Mouse (Mus musculus): Measurements from ENCODE around the gene E130308A19Rik. TPM values are rescaled to one million over a fixed set of nuclear protein-coding genes. Genes with fewer than 3 reads are reported as not detected.

The E130308A19Rik gene
- total and polyA plus RNA-seq, 3 experiments, result 2.4 to 3.4 (median 3.1) TPM

- dilution Hi-C loops (cut with MboI; ENCODE audit: extremely low pct_ligation_motif_present, extremely low pct_unique_long_range_greater_than_20kb, low sequenced_read_pairs) (no loop called here), in situ Hi-C loops (cut with MboI; ENCODE audit: low pct_ligation_motif_present, low pct_unique_long_range_greater_than_20kb, low sequenced_read_pairs) (no loop called here)
- Histone ChIP-seq H3K9me3 (replicated peaks; ENCODE audit: low read length) (no peaks in the 10 kb centered on the region), H3K27me3 (replicated peaks) (no peaks in the 10 kb centered on the region), H3K4me3 (replicated peaks in 1 of 3; ENCODE audit: low read depth in 2 of 3, low read length in 2 of 3, poor library complexity in 1 of 3) (no peak overlapping the region), H3K9ac (ENCODE audit: insufficient read depth, low read depth) (no peak overlapping the region), H3K79me2 (replicated peaks; ENCODE audit: control insufficient read depth, extremely low read depth, insufficient read depth, poor library complexity, severe bottlenecking) (no peaks in the 10 kb centered on the region), H3K4me2 (ENCODE audit: insufficient read depth, low read depth, poor library complexity, severe bottlenecking) (no peak overlapping the region), H3K27ac (ENCODE audit: insufficient read depth, low read depth) (no peak overlapping the region), H3K36me3 (replicated peaks in 1 of 2; ENCODE audit: control insufficient read depth in 1 of 2, insufficient read depth in 1 of 2, low read length in 1 of 2) (no peaks in the 10 kb centered on the region), H3K4me1 (ENCODE audit: control insufficient read depth in 1 of 2, insufficient read depth in 2 of 2) (no peaks in the 10 kb centered on the region)
- no peak for TF ChIP-seq SIN3A (IDR thresholded peaks at IDR 0.05; ENCODE audit: low read length)
- no peak for TF ChIP-seq SMC3 (IDR thresholded peaks at IDR 0.05; ENCODE audit: low read depth, low read length)
- no peak for TF ChIP-seq TBP (conservative IDR thresholded peaks at IDR 0.05; ENCODE audit: low read depth, low read length)
- TF ChIP-seq CHD1 (IDR thresholded peaks at IDR 0.05; ENCODE audit: low read depth, low read length), result no peak
- TF ChIP-seq EP300 (IDR thresholded peaks at IDR 0.05; ENCODE audit: low read length), result no peak
- no peak for TF ChIP-seq HCFC1 (IDR thresholded peaks at IDR 0.05; ENCODE audit: low read depth, low read length)
- no peak for TF ChIP-seq ELF1 (IDR thresholded peaks at IDR 0.05; ENCODE audit: low read depth, low read length)
- no peak for TF ChIP-seq ZKSCAN1 (IDR thresholded peaks at IDR 0.05; ENCODE audit: borderline replicate concordance, low read depth, low read length)
- DNase-seq (ENCODE audit: extremely low read depth), result no peak
Observed at GRCm38 (mm10) chr4:59644992-59645391, 19.0 kb downstream of the E130308A19Rik start.

DNA sequence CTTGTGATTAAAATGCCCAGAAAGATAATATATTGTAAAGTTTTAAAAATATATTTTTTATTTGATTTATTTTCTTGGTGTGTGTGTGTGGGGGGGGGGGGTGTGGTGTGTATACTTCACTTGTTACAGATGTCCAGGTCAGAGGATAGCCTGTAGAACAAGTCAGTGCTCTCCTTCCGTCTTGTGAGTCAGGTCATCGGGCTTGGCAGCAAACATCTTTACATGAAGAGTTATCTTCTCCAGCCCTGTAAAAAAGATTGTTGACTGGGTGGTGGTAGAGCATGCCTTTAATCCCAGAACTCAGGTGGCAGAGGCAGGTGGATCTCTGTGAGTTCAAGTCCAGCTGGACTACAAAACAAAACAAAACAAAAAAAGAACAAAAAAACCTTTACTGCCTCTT is 19.6 kb downstream of the E130308A19Rik start:
- no peak for DNase-seq (ENCODE audit: extremely low read depth)
- H3K4me2 ChIP-seq (ENCODE audit: insufficient read depth, low read depth, poor library complexity, severe bottlenecking), result no peak overlapping the region
- no peaks in the 10 kb centered on the region for H3K27me3 ChIP-seq (replicated peaks)
- H3K4me3 ChIP-seq (replicated peaks in 1 of 3; ENCODE audit: low read depth in 2 of 3, low read length in 2 of 3, poor library complexity in 1 of 3), result no peak overlapping the region
- no peaks in the 10 kb centered on the region for H3K36me3 ChIP-seq (replicated peaks in 1 of 2; ENCODE audit: control insufficient read depth in 1 of 2, insufficient read depth in 1 of 2, low read length in 1 of 2)
- H3K9ac ChIP-seq (ENCODE audit: insufficient read depth, low read depth), result no peak overlapping the region
- H3K79me2 ChIP-seq (replicated peaks; ENCODE audit: control insufficient read depth, extremely low read depth, insufficient read depth, poor library complexity, severe bottlenecking), result no peaks in the 10 kb centered on the region
- dilution Hi-C loops (cut with MboI; ENCODE audit: extremely low pct_ligation_motif_present, extremely low pct_unique_long_range_greater_than_20kb, low sequenced_read_pairs) (no loop called here), in situ Hi-C loops (cut with MboI; ENCODE audit: low pct_ligation_motif_present, low pct_unique_long_range_greater_than_20kb, low sequenced_read_pairs) (no loop called here)
- TF ChIP-seq SMC3 (IDR thresholded peaks at IDR 0.05; ENCODE audit: low read depth, low read length), result no peak
- no peak for TF ChIP-seq E2F4 (IDR thresholded peaks at IDR 0.05; ENCODE audit: insufficient replicate concordance, low read depth, low read length)
- TF ChIP-seq GABPA (IDR thresholded peaks at IDR 0.05; ENCODE audit: insufficient replicate concordance, low read depth, low read length), result no peak
- no peak for TF ChIP-seq KAT2A (IDR thresholded peaks at IDR 0.05; ENCODE audit: insufficient replicate concordance, low read length)
- TF ChIP-seq JUND (conservative IDR thresholded peaks at IDR 0.05; ENCODE audit: low read depth, low read length), result no peak
- TF ChIP-seq ELF1 (IDR thresholded peaks at IDR 0.05; ENCODE audit: low read depth, low read length), result no peak
- no peak for TF ChIP-seq ZKSCAN1 (IDR thresholded peaks at IDR 0.05; ENCODE audit: borderline replicate concordance, low read depth, low read length)
- TF ChIP-seq CHD1 (IDR thresholded peaks at IDR 0.05; ENCODE audit: low read depth, low read length), result no peak
- no peak for TF ChIP-seq JUN (IDR thresholded peaks at IDR 0.05; ENCODE audit: insufficient read depth, low read depth, low read length)
- no peaks in the 10 kb centered on the region for H3K9me3 ChIP-seq (replicated peaks; ENCODE audit: low read length)
- H3K4me1 ChIP-seq (ENCODE audit: control insufficient read depth in 1 of 2, insufficient read depth in 2 of 2), result no peaks in the 10 kb centered on the region
- H3K27ac ChIP-seq (ENCODE audit: insufficient read depth, low read depth), result no peak overlapping the region

All from CH12.LX (cell line).